Mouse (Mus musculus) hindbrain, embryonic 12.5 days (tissue): ENCODE measurements at regions not wholly inside any gene's neighbourhood (a gene's known extent, or its start where the extent isn't known, plus 50 kb on each side); places are given as distances from the start of the nearest gene placed in this dataset.
"Not testable (repeated sequence)": the region's sequence is repeated elsewhere in the genome, so short reads cannot be mapped to it uniquely, and the experiment has no call there.

Source experiments
- ATAC-seq: fragments of 200-750 bp; cut with Nextera tagmentation; 2 replicates; pipeline ENCODE4 v1.8.0; 2017; ENCODE audit warnings: moderate TSS enrichment; ENCODE audit not compliant: low FRiP score
- H3K27ac ChIP-seq: fragments of 300-500 bp; sonication (generic); 2 replicates; pipeline ENCODE4 v1.5.1; 2016; ENCODE audit warnings: mild to moderate bottlenecking
- H3K27me3 ChIP-seq: fragments of 300-500 bp; sonication (generic); 2 replicates; pipeline ENCODE4 v1.6.1; 2016; ENCODE audit warnings: mild to moderate bottlenecking
- H3K36me3 ChIP-seq: fragments of 300-500 bp; sonication (generic); 2 replicates; pipeline ENCODE4 v1.6.1; 2016; ENCODE audit warnings: mild to moderate bottlenecking
- H3K4me1 ChIP-seq: fragments of 300-500 bp; sonication (generic); 2 replicates; pipeline ENCODE4 v1.6.1; 2016
- H3K4me2 ChIP-seq: fragments of 300-500 bp; sonication (generic); replicated peaks from 2 replicates; pipeline ENCODE4 v1.6.1; 2016; ENCODE audit warnings: mild to moderate bottlenecking
- H3K4me3 ChIP-seq: fragments of 300-500 bp; sonication (generic); 2 replicates; pipeline ENCODE4 v1.5.1; 2016; ENCODE audit warnings: mild to moderate bottlenecking
- H3K9ac ChIP-seq: fragments of 300-500 bp; sonication (generic); 2 replicates; pipeline ENCODE4 v1.6.1; 2016; ENCODE audit warnings: mild to moderate bottlenecking, moderate library complexity
- H3K9me3 ChIP-seq: fragments of 300-500 bp; sonication (generic); replicated peaks from 2 replicates; pipeline ENCODE4 v1.6.1; 2016; ENCODE audit warnings: mild to moderate bottlenecking
- WGBS: fragments of 180-500 bp; shearing (Covaris S2); methylation state at CpG from one replicate; pipeline ENCODE4 v1.1.7; 2016; 5-methylcytosine and 5-hydroxymethylcytosine counted together

DNA sequence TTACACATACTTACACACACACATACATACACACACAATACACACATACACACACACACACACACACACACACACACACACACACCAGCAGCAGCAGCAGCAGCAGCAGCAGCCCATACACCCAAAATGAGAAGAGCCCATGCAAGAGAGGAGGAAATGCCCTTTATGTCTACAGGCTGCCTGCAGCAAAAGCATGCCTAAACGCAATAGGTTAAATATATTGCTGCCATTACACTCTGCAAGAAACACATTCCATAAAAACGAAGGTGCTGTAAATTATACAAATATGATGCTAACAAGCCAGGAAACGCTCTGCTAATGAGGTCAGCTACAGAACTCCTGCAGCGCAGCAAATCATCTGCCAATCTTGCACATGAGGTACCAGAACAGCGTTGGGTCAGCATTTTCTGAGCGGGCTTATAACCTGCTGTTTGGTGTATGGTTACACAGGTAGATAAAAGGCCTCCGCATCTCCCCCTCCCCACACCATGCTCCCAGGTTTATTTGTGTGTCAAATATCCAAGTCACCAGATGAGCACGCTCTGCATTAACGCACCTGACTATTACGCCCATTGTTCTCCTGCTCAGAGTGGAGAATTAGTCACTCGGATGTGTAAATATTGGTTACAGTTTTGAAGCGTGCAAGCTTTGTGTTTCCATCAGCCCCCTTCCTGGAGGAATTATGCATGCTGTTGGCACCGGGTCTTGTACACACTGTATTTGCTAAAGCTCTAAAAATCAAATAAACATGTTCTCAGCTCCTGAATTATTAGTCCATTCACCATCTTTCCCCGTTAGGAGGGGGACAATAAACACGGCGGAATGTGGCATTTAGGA lies 214.0 kb upstream of the Zfp703 start:
- Histone ChIP-seq H3K9me3 (0 out of 2 replicates have a peak, but pooled peaks cover 6% of the 10 kb centered on the region), H3K4me2 (no peak overlapping the region), H3K4me1 (no peaks in the 10 kb centered on the region), H3K9ac (no peak overlapping the region), H3K27me3 (no peaks in the 10 kb centered on the region), H3K36me3 (no peaks in the 10 kb centered on the region), H3K4me3 (no peak overlapping the region), H3K27ac (no peak overlapping the region)
- no peak for ATAC-seq
- WGBS = 79% methylated on average over 16 of the region's 16 CpGs

DNA sequence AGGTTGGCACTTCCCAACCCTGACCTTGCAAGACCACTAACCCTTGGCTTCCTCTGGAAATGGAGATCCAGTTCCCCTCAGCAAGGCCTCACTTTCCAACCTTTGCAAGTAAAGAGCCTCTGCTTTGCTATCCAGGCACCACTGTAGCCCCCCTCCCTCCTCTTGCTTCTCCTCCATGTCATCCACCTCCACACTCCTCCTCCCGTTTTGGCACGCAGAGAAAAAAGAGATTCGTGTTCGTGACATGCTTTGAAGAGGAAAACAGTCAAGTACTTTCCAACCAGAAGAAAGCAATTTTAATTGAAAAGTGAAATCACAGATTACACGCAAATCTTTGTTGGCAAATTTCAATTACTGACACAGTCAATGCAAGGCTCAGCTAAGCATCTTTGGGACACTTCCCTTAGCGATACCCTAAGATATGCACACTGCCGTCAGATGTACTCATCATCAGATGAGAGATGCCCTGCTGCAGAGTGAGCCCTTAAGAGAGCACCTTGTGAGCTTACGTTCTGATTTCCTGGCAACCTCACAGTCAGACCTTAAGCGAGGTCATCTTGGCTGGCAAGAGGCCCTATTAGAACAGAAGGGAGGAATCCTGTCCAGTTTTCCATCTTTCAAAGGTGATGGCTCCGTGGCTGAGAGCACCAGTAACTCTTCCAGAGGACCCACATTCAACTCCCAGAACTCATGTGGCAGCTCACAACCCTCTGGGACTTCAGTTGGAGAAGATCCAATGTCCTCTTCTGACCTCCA lies 208.5 kb upstream of the Zfp703 start:
- no peak for ATAC-seq
- Histone ChIP-seq H3K9me3 (no peaks in the 10 kb centered on the region), H3K4me3 (no peak overlapping the region), H3K4me1 (peaks cover 16% of the 10 kb centered on the region), H3K9ac (no peak overlapping the region), H3K4me2 (no peak overlapping the region), H3K27ac (no peak overlapping the region), H3K36me3 (no peaks in the 10 kb centered on the region), H3K27me3 (peaks cover 4% of the 10 kb centered on the region; the same call in 1 of the 2 replicates)
- 87% methylated on average over 10 of the region's 10 CpGs for WGBS

DNA sequence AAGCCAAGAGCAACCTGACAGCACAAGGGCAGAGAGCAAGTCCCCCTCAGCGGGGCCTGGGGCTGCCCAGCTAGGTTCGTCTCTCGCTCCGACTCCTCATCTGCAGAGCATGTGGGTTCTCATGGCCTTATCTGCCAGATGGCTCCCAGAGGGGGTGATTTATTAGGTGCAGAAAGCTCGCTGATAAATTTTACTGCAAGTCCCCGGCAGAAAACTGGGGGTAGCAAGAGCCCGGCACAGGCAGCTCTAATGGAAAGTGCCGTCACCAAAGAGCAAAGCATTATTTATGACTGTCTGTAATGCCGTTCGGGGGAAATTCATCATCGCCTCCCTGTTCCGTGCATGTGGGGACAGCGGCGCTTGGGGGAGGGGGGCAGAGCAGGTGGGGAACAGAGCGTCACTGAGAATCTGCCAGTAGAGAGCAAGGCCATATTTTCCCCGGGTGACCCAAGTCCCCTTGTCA lies 206.7 kb upstream of the Zfp703 start:
- peaks cover 4% of the 10 kb centered on the region; the same call in 1 of the 2 replicates for H3K27me3 ChIP-seq
- peak overlapping the region; percentile 69 for H3K27ac ChIP-seq
- peaks cover 16% of the 10 kb centered on the region for H3K4me1 ChIP-seq
- ATAC-seq = peak; percentile 87
- no peak overlapping the region for H3K4me3 ChIP-seq
- no peaks in the 10 kb centered on the region for H3K36me3 ChIP-seq
- 25% methylated on average over 16 of the region's 16 CpGs for WGBS
- no peaks in the 10 kb centered on the region for H3K9me3 ChIP-seq
- peak overlapping the region; percentile 39 for H3K4me2 ChIP-seq
- H3K9ac ChIP-seq = no peak overlapping the region

DNA sequence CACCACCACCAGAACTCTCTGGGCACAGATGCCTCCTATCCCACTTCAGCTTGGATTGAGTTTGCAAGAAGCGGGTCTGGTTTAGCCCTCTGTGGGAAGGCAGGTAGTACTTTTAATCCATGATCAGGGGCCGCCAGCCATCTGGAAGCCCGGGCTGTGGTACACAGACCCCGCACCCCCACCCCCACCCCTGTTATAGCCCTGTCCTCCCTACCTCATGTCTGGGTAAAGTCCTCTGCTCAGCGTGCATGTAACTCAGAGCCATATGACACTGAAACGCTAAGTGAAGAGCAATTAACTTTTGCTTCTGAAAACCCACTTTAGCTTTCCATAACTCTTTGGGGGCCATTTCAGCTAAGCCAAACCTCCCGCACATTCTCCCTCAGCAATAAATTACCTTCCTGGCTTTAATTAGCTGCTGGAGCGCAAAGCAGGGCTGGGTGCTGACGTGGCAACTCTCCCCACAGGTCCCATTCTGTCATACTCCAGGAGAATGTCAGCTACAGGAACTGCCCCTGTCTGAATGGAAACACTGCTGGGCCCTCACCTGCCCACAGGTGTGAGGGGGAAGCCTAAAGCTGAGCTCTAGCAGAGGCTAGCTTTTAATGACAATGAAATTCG lies 198.1 kb upstream of the Zfp703 start:
- Histone ChIP-seq H3K4me3 (no peak overlapping the region), H3K27me3 (peaks cover 7% of the 10 kb centered on the region), H3K4me1 (0 out of 2 replicates have a peak, but pooled peaks cover 5% of the 10 kb centered on the region), H3K27ac (no peak overlapping the region), H3K9ac (no peak overlapping the region), H3K9me3 (no peaks in the 10 kb centered on the region), H3K4me2 (no peak overlapping the region), H3K36me3 (no peaks in the 10 kb centered on the region)
- no peak for ATAC-seq
- 68% methylated on average over 10 of the region's 10 CpGs for WGBS

DNA sequence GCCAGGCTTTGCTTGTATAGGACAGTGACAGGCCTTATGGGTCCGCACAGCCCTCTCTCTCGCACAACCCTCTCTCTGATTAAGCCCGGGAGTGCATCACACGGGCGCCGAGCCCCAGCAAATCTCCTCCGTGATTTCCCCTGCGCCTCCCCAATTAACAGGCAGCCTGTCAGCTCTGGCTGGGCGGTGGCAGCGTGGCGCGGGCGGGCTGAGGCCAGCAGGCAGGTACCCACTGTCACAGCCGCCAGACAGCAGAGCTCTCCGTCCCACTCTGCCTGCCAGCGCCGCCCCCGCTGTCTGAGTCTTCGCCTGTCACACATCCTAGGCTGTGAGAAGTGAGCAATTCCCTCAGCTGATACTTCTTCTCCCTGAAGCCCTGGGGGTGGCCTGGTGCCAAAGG lies 196.6 kb upstream of the Zfp703 start:
- Histone ChIP-seq H3K4me3 (no peak overlapping the region), H3K9me3 (no peaks in the 10 kb centered on the region)

DNA sequence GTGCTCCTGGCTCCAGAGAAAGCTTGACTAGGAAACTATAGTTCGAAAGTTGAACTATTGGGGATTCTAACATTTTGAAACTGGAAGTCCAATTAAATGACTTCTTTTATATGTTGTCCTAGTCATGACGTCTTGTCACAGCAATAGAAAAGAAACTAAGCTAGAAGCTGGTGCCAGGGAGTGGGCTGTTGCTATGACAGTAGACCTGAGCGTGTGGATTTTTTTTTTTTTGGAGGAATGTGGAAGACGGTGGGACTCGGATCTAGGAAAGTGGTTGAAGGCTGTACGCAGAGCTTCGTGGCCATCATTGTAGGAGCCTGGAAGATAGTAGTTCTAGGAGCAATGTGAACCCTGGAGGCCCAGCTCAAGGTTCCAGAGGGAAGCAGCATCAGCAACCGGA lies 194.2 kb upstream of the Zfp703 start:
- H3K27ac ChIP-seq, H3K4me3 ChIP-seq, H3K4me2 ChIP-seq, H3K27me3 ChIP-seq, H3K4me1 ChIP-seq, ATAC-seq, H3K9me3 ChIP-seq, H3K9ac ChIP-seq, H3K36me3 ChIP-seq: not testable (repeated sequence)
- 86% methylated on average over 8 of the region's 8 CpGs for WGBS

More for the DNA sequence above, 196.6 kb upstream of the Zfp703 start:
- Histone ChIP-seq H3K27ac (no peak overlapping the region), H3K27me3 (peaks cover 7% of the 10 kb centered on the region), H3K9ac (no peak overlapping the region), H3K36me3 (no peaks in the 10 kb centered on the region), H3K4me2 (peak overlapping the region; percentile 31), H3K4me1 (0 out of 2 replicates have a peak, but pooled peaks cover 5% of the 10 kb centered on the region)
- 37% methylated on average over 19 of the region's 19 CpGs for WGBS
- 0 out of 2 replicates have a peak, but pooled peaks have one; percentile 32 for ATAC-seq

DNA sequence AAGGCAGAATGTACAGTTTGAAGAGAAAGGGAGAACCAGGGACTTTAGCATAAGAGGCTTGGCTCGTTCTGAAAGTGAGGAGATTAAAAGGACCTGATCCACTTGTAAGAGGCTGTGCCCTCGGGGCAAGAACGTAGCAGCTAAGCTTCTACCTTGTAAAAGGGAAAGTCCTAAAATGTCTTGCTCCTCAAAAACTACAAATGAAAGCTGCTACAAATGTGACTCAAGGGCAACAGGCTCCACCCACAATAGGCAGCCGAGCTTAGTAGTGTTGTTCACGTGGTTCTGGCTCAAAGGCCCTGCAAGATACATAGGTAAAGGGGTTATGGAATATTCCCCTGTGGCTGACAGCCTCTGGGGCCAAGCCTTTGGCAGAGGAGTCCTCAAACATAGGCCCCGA lies 192.7 kb upstream of the Zfp703 start:
- Histone ChIP-seq H3K9me3 (no peaks in the 10 kb centered on the region), H3K9ac (no peak overlapping the region), H3K27ac (no peak overlapping the region), H3K4me3 (no peak overlapping the region), H3K27me3 (peaks cover 4% of the 10 kb centered on the region; the same call in 1 of the 2 replicates), H3K36me3 (no peaks in the 10 kb centered on the region), H3K4me2 (no peak overlapping the region), H3K4me1 (0 out of 2 replicates have a peak, but pooled peaks cover 5% of the 10 kb centered on the region)
- no peak for ATAC-seq
- WGBS = 76% methylated on average over 6 of the region's 6 CpGs

DNA sequence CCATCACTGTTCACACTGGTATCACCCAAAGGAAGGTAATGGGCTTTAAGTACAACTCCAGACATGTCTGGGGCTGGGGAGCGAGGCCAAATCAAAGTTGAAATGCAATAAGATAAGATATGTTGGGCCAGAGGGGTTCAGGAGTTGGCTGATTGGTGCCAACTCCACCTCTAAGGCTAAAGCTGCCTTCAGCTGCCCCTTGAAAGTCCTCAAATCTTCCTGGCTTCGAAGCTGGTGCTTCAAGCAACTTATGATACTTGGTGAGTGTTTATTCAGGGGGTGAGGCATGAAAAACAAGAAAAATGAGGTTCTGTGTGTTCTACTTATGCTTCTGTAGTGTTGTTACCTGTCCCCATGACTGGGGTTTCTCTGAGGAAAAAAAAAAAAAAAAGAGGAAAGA lies 185.3 kb upstream of the Zfp703 start:
- H3K27me3 ChIP-seq = peaks cover 2% of the 10 kb centered on the region; the same call in 1 of the 2 replicates
- H3K4me1 ChIP-seq = no peaks in the 10 kb centered on the region
- H3K9me3 ChIP-seq = no peaks in the 10 kb centered on the region
- ATAC-seq = no peak
- no peak overlapping the region for H3K9ac ChIP-seq
- H3K4me2 ChIP-seq = no peak overlapping the region
- no peaks in the 10 kb centered on the region for H3K36me3 ChIP-seq
- no peak overlapping the region for H3K27ac ChIP-seq
- 81% methylated on average over 2 of the region's 2 CpGs for WGBS
- H3K4me3 ChIP-seq = no peak overlapping the region

DNA sequence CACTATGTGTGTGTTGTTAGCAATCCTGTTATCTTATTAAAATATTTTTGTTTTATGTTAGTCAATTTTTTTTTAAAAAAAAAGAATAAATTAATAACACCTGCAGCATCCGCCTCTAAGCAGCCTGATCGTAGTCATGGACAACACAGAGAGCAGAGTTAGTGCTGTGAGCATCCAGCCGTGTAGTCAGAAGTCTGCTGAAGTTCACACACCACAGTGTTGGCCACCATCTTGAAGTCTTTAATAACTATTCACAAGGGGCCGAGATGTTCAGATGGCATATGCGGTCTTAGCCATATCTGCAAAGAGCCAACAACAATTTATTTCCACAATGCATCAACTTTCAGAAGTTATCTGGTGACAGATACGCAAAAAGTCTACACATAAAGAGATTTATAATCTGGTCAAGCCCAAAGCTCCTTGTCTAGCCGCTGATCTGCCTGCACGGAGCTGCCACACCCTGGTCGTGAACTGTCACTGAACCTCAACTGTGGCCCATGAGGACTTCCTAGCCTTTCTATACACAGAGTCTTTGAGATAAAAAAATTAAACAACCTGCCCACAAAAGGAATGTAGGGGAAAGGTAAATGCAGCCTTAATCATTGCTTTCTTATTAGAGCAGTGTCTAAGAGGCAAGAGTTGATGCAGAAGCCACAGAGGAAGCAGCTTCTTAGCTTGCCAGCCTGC lies 183.4 kb upstream of the Zfp703 start:
- WGBS = 90% methylated on average over 9 of the region's 9 CpGs
- no peak overlapping the region for H3K4me3 ChIP-seq
- H3K36me3 ChIP-seq = no peaks in the 10 kb centered on the region
- H3K27me3 ChIP-seq = peaks cover 2% of the 10 kb centered on the region; the same call in 1 of the 2 replicates
- H3K27ac ChIP-seq = no peak overlapping the region
- no peak overlapping the region for H3K9ac ChIP-seq
- no peaks in the 10 kb centered on the region for H3K9me3 ChIP-seq
- ATAC-seq = no peak
- no peaks in the 10 kb centered on the region for H3K4me1 ChIP-seq
- H3K4me2 ChIP-seq = no peak overlapping the region

DNA sequence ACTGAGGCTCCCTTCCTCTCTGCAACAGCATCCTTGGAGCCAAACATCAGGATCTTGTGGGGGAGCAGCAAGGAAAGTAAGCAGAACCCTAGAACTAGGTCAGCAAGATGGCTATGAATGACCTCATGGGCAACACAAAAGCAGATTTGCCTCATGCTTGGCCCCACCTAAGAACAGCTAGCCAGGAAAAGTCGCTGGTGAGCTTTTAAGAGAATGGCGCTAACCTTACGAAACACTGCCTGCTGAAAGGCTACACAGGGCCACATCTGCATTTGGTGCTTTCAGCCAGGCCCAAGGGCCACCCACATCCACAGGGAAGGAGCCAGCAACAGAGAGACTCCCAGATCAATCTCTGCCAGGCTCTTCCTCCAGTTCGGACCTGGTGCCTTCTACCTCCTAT lies 182.7 kb upstream of the Zfp703 start:
- ATAC-seq = no peak
- H3K4me1 ChIP-seq = no peaks in the 10 kb centered on the region
- H3K4me2 ChIP-seq = no peak overlapping the region
- no peak overlapping the region for H3K9ac ChIP-seq
- H3K4me3 ChIP-seq = no peak overlapping the region
- peaks cover 2% of the 10 kb centered on the region; the same call in 1 of the 2 replicates for H3K27me3 ChIP-seq
- no peaks in the 10 kb centered on the region for H3K9me3 ChIP-seq
- WGBS = 83% methylated on average over 4 of the region's 4 CpGs
- H3K36me3 ChIP-seq = no peaks in the 10 kb centered on the region
- H3K27ac ChIP-seq = no peak overlapping the region

DNA sequence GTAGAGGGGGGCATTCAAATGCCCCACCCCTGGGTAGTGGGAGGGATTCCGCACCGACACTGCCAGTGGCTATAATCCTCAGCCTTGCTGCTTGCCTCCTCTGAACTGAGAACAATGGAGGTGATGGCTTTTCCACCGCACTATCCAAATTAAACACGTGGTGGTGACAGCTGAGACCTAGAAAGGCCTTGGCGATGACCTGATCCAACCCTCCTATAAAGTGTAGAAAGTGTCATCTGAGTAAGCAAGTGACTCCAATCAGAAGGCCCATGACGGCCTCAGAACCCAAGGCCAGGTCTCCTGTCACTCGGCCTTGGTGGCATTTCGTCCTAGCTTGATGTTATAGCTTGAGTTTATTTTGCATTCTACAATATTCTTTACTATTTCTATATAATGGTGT lies 181.5 kb upstream of the Zfp703 start:
- no peak overlapping the region for H3K9ac ChIP-seq
- no peaks in the 10 kb centered on the region for H3K36me3 ChIP-seq
- no peaks in the 10 kb centered on the region for H3K9me3 ChIP-seq
- H3K4me1 ChIP-seq = no peaks in the 10 kb centered on the region
- WGBS = 78% methylated on average over 8 of the region's 8 CpGs
- H3K27me3 ChIP-seq = peaks cover 2% of the 10 kb centered on the region; the same call in 1 of the 2 replicates
- H3K4me3 ChIP-seq = no peak overlapping the region
- ATAC-seq = no peak
- H3K27ac ChIP-seq = no peak overlapping the region
- no peak overlapping the region for H3K4me2 ChIP-seq
